Comparison of ENCODE assay signal across 24 mouse cellular contexts in genomic region chr1:135924377-135924994, GRCm38 (mm10). TPM values are rescaled to one million over a fixed set of nuclear protein-coding genes. Genes with fewer than 3 reads are reported as not detected.
DNase-seq lines count a peak whose midpoint lies in the region; ATAC-seq lines count a peak whose summit lies in the region.
"Had no signal": no experiment of that assay in that cellular context is flagged by ENCODE, and none has a peak within 500 bp of the region (broad histone marks: within the 10 kb centered on the region; RNA-seq: fewer than 3 reads in every experiment).

No protein-coding gene starts in this region.

- H3K27me3 ChIP-seq in liver, embryonic 15.5 days, result peaks cover 96% of the 10 kb centered on the region
- peaks cover 33% of the 10 kb centered on the region for H3K27me3 ChIP-seq in neural tube, embryonic 15.5 days (replicated peaks)
- peaks cover 23% of the 10 kb centered on the region for H3K27me3 ChIP-seq in forebrain, embryonic 15.5 days

- ATAC-seq in frontal cortex, adult (ENCODE audit: low TSS enrichment), result peak; percentile 62; the same call in 1 of the 2 replicates
- peak; percentile 52 for ATAC-seq in liver, embryonic 15.5 days (ENCODE audit: insufficient read depth)
- ATAC-seq in neural tube, embryonic 15.5 days (ENCODE audit: low FRiP score), result no peak
- ATAC-seq in forebrain, embryonic 15.5 days (replicated peaks), result no peak
- ATAC-seq: activated CD4-positive, CD25-positive, alpha-beta regulatory T cell, adult 4 months; inflammation-experienced regulatory T-cells, adult 6 months had no signal

- H3K4me2 ChIP-seq in liver, embryonic 15.5 days, result no peak overlapping the region
- no peak overlapping the region for H3K4me2 ChIP-seq in neural tube, embryonic 15.5 days
- no peak overlapping the region for H3K4me2 ChIP-seq in forebrain, embryonic 15.5 days (replicated peaks)
- H3K4me2 ChIP-seq: heart, embryonic 13.5 days; hindbrain, embryonic 13.5 days had no signal

- 55% methylated on average over 5 of the region's 5 CpGs for WGBS in liver, embryonic 15.5 days (ENCODE audit: insufficient replicate concordance)
- 76% methylated on average over 5 of the region's 5 CpGs for WGBS in neural tube, embryonic 15.5 days
- 80% methylated on average over 5 of the region's 5 CpGs for WGBS in forebrain, embryonic 15.5 days

- no peaks in the 10 kb centered on the region for H3K36me3 ChIP-seq in liver, embryonic 15.5 days (replicated peaks)
- no peaks in the 10 kb centered on the region for H3K36me3 ChIP-seq in neural tube, embryonic 15.5 days
- H3K36me3 ChIP-seq in forebrain, embryonic 15.5 days, result no peaks in the 10 kb centered on the region
- H3K36me3 ChIP-seq: forebrain, embryonic 10.5 days; G1E; heart, embryonic 13.5 days; hindbrain, embryonic 13.5 days had no signal

- no peak overlapping the region for H3K27ac ChIP-seq in liver, embryonic 15.5 days (replicated peaks)
- H3K27ac ChIP-seq in neural tube, embryonic 15.5 days (replicated peaks), result no peak overlapping the region
- H3K27ac ChIP-seq in forebrain, embryonic 15.5 days (replicated peaks), result no peak overlapping the region
- H3K27ac ChIP-seq: forebrain, embryonic 10.5 days; heart, embryonic 13.5 days; hindbrain, embryonic 13.5 days had no signal

- no peak overlapping the region; the same call in 1 of the 2 replicates for H3K9ac ChIP-seq in liver, embryonic 15.5 days
- no peak overlapping the region for H3K9ac ChIP-seq in neural tube, embryonic 15.5 days (replicated peaks)
- no peak overlapping the region for H3K9ac ChIP-seq in forebrain, embryonic 15.5 days (replicated peaks)
- H3K9ac ChIP-seq: heart, embryonic 13.5 days; hindbrain, embryonic 13.5 days had no signal

- no peak for DNase-seq in frontal cortex, postnatal 25 days (ENCODE audit: low spot score in 2 of 2)
- DNase-seq in cerebellum, adult 11-12 months, result peak; percentile 68
- peak; percentile 35 to 72 for DNase-seq in cerebellum, postnatal 14 days
- no peak for DNase-seq in layer of hippocampus, postnatal 14 days (ENCODE audit: low spot score in 2 of 2)
- DNase-seq: adrenal gland, postnatal 14 days; gastrocnemius, postnatal 10 days; heart, adult 11 months; kidney, adult 8-10 months; lung, postnatal 10 days; midbrain, embryonic 14.5 days; thymus, postnatal 4 days had no signal

- no peaks in the 10 kb centered on the region for H3K9me3 ChIP-seq in liver, embryonic 15.5 days (replicated peaks)
- H3K9me3 ChIP-seq in neural tube, embryonic 15.5 days (replicated peaks), result no peaks in the 10 kb centered on the region
- no peaks in the 10 kb centered on the region for H3K9me3 ChIP-seq in forebrain, embryonic 15.5 days
- H3K9me3 ChIP-seq: forebrain, embryonic 10.5 days; G1E; heart, embryonic 13.5 days; hindbrain, embryonic 13.5 days had no signal

- H3K4me3 ChIP-seq in liver, embryonic 15.5 days (replicated peaks), result no peak overlapping the region
- H3K4me3 ChIP-seq in neural tube, embryonic 15.5 days (replicated peaks), result no peak overlapping the region
- no peak overlapping the region for H3K4me3 ChIP-seq in forebrain, embryonic 15.5 days
- H3K4me3 ChIP-seq: forebrain, embryonic 10.5 days; heart, embryonic 13.5 days; hindbrain, embryonic 13.5 days had no signal

- H3K4me1 ChIP-seq in liver, embryonic 15.5 days (replicated peaks), result peaks cover 22% of the 10 kb centered on the region
- 0 out of 2 replicates have a peak, but pooled peaks cover 2% of the 10 kb centered on the region for H3K4me1 ChIP-seq in neural tube, embryonic 15.5 days
- no peaks in the 10 kb centered on the region for H3K4me1 ChIP-seq in forebrain, embryonic 15.5 days
- H3K4me1 ChIP-seq: forebrain, embryonic 10.5 days; heart, embryonic 13.5 days; hindbrain, embryonic 13.5 days had no signal

RNA-seq across cellular contexts. Expression of gene Pkp1, which starts 5.5 kb away (rescaled TPM):
- 0.05 TPM in 1 of 2 replicates, not detected in the other for polyA plus RNA-seq in liver, embryonic 15.5 days (2015; fragmentation: Nextera tagmentation; extraction: Ambion mirVana)
- total RNA-seq in layer of hippocampus, postnatal 14 days (2021), result under 1 TPM in 1 of 2 experiments, not detected in 1; 0.16 TPM
- polyA plus RNA-seq in neural tube, embryonic 15.5 days (2015; fragmentation: Nextera tagmentation; extraction: Ambion mirVana), result 0.10 and 1.9 TPM in 2 replicates
- not detected in 2 replicates for polyA plus RNA-seq in forebrain, embryonic 15.5 days (2015; fragmentation: Nextera tagmentation; extraction: Ambion mirVana)
- total RNA-seq: adrenal gland, postnatal 14 days; heart, postnatal 25 days; layer of hippocampus, adult 8-10 months; megakaryocyte, adult 5-6 weeks had no signal
- polyA plus RNA-seq: activated CD4-positive, CD25-positive, alpha-beta regulatory T cell, adult 4 months; G1E; hindbrain, embryonic 13.5 days; inflammation-experienced regulatory T-cells, adult 6 months had no signal

Comparison
In these comparisons a context has a peak if more than half of its experiments do, and no peak if none do; other contexts are left out.
1. ATAC-seq: peak in frontal cortex, adult (single experiment) and liver, embryonic 15.5 days (single experiment); none in neural tube, embryonic 15.5 days (single experiment) and forebrain, embryonic 15.5 days (single experiment).
2. DNase-seq: peak in cerebellum, adult 11-12 months (single experiment) and cerebellum, postnatal 14 days (2 of 2); none in frontal cortex, postnatal 25 days (0 of 2) and layer of hippocampus, postnatal 14 days (0 of 2).